Mouse (Mus musculus): ENCODE results near the gene Hist2h3c2.

Hist2h3c2 gene

DNA sequence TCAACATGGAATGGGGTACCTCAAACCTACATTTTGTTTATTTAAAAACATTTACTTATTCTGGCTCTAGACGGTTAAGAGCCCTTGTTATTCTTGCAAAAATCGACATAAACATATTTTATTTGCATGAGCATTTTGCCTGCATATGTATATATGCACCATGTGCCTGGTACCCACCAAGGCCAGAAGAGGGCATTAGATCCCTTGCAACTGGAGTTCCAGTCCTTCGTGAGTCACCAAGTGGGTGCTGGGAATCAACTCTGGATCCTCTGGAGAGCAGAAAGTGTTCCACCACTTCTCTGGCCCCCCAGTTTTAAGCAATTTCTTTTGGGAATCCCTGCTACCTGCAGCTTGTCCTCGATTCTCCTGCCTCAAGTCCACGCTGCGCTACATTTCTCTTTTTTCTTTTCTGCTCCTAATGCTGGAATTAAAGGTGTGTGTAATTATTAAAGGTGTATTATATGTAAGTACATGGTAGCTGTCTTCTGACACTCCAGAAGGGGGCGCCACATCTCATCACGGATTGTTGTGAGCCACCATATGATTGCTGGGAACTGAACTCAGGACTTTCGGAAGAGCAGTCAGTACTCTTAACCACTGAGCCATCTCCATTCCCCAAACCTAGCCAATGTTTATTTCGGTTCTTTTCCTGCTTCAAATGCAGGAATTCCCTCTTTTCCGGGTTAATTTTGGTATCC is 43.2 kb downstream of the Hist2h3c2 start:
- DNase-seq, result peak; percentile 60

DNA sequence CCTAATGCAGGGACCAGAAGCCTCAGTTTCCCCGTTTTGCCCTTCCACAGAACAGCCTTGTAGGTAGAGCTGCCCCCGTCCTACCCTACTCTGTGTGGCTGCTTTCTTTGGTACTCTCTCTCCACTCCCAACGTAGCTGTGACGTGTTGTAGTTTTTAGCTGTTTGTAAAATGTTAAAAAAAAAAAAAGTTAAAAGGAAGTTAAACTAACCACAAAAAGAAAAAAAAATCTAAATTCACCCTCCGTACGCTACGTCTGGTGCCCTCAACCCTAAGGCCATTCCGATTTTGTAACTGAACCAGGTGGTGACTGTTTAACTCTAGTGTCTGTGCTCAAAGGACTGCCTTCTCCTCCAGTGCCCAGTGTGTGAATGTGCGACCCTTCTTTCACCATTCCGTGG is 44.0 kb downstream of the Hist2h3c2 start:
- DNase-seq, result peak; percentile 17

DNA sequence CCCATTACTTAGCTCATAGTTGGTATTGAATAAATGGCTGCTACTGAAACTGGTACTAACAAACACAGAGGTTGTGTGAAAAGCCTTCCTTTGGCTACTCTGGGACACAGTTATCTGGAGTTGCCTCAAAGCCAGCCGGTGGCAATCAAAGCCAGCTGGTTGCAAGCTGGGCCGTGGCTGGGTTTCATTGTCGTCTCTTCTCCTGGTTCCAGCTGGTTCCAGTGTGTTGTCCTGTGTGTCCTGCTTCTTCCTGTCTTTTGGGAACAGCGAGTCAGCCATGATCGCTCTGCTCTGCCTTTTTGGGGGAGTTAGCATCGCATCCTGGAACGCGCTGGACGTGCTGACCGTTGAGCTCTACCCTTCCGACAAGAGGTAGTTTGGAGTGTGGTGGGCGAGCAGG is 46.0 kb downstream of the Hist2h3c2 start:
- no peak for DNase-seq

Measured in thymus, postnatal 4 days (tissue).